Mouse (Mus musculus) ovary, postnatal 10 days (tissue): ENCODE measurements around the gene Dock2.
A peak's percentile ranks its signal among the peaks of the same experiment; 100 is the strongest.
"Not testable (repeated sequence)": the region's sequence is repeated elsewhere in the genome, so short reads cannot be mapped to it uniquely, and the experiment has no call there.

Source experiments
- DNase-seq: peaks from one replicate; pipeline ENCODE4 v3.0.0; 2022; ENCODE audit warnings: low spot score

Gene Dock2

DNA sequence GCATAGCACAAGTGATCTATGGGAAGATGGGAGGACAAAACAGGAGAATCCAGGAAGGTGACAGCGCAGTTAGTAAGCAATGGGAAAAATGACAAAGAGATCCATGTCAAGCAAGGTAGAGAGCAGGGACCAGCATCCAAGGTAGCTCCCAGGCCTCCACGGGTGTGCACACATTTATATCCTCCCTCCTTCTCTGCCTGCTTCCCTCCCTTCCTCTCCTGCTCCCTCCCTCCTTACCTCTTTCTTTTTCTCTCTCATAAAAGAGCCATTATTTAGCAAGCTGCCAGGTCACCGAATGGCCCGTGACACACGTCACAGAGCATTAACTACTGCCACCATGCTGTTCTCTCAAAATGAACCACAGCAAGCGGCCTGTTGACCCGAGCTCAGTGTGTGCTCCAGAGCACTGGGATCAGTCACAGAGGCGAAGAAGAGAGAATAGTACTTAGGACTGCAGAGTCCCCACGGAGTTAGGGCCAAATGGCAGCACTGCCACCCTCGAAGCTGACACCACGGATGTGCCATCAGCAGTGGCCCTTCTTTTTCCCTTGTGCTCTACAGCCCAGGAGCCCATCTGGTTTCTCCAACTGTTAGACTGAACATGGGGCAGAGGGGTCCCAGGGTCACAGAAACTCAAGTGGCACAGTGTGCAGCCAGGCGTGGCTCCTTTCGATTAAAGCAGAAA is 499.4 kb downstream of the Dock2 start:
- no peak for DNase-seq

DNA sequence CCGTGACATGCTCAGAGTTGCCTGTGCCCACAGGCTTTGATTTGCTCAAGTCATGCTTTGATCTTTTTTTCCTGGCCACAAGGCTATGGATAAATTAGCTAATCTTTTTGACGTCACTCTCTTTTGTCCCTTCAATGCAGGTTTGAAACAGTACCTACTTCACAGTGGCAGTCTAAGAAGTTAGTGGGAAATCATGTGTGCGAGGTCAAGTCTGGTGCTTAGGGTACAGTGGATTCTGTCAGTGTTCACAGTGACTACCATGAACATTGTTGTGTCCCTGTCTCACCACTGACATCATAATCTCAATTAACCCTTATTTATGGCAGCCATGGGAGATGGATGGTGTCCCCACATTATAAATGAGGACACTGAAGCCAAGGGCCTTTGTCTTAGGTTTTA is 506.6 kb downstream of the Dock2 start:
- no peak for DNase-seq

DNA sequence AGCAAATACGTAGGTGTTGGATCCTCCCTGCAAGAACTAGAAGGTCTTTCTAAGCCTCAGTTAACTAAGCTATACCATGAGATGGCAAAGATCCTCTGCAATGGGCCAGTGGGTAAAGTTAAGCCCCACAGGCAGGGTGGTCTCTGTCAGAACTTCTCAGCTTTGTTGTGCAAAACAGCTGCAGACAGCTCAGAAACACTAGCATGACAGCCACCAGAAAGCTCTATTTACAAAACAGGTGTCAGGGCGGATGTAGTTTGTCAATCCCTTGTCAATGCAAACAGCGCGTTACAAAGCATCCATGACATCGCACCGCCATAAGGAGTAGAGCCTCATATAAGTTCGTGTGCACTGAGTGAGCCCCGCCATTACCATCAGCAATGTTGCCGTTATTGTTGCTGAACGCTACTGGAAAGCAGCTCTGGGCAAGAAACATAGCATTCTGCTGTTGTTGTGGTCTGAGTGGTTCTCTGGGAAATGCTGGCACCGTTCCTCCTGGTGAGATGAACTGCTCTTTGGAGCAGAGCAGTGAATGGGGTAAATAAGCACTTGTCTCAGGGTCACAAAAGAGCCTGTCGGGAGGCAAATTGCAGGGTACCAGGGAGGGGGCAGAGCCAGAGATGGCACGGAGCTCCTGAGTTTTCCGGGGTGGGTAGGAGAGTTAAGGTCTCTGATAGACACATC is 507.2 kb downstream of the Dock2 start:
- DNase-seq: no peak

DNA sequence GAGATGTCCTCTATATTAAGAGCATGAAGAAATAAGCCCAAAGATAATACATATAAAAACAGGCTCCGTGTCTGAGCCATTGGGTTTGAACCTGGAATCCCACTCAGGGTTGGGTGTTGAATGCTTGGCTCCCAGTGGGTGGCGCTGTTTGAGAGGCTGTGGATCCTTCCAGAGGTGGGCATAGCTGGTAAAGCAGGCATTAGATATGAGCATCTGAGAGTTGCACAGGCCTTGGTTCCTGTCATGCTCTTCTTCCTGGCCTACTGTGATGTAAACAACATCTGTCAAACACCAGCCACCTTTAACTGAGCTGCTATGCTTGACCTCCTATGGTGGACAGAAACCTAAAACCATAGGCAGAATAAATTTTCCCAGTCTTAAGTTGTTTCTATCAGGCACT is 507.8 kb downstream of the Dock2 start:
- DNase-seq: no peak

DNA sequence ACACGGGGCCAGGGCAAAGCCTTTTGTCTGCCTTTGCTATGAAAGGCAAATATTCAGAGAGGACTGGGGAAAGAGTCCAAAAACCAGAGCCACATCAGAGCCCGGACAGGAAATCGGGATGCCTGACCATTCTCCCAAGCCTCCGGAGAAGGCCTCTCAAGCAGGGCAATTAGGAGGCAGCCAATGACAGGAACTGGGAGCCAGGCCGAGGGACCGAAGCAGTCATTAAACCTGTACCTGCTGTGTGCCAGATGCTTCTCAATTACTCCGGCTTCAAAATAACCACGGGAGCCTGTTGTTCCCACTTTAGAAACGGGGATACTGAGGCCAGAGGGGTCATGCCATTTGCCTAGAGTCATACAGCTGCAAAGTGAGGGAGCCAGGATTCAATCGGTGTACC is 511.7 kb downstream of the Dock2 start:
- DNase-seq: no peak

DNA sequence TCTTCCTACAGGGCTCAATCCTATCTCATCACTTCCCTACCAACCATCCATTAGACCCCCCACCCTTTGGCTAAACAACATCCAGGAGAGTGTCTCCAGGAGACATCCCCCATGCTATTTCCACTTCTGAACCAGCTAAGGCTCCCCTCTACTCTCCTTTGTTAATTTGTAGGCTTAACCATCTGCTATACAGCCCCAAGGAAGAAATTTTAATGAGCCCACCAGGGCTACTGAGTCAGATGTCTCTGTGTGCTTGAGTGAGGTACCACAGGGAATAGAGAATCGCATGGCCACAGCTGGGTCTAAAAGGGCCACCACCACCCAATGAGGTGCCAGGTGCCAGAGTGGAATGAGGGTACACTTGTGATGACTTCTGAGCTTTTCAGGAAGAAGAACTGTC is 519.6 kb downstream of the Dock2 start:
- DNase-seq: no peak

DNA sequence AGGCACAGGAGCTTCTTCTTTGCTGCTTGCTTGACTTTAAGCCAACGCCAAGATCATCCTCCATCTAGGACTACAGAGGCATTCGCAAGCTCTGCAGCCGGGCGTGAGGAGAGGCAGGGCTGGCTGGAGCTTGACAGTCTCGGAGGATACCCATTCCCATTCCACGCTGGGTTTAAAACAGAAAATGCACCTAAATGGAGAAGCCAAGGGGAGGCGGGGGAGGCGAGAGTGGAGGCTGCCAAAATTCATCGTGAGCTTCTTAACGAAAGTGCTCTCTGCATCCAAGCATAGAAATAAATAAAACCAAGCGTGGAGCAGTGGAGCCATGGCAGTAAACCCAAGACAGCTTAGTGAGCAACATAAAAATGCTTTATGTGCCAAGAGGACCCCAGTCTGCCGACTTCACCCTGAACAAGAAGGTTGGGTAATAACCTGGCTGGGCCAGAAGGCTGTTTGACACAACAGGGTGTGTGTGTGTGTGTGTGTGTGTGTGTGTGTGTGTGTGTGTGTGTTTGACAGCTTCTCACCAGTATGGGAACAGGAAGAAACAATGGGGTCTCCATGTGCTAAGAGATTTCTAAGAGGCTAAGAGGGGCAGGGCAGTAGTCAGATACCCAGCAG is 524.7 kb downstream of the Dock2 start:
- DNase-seq: peak; percentile 15

DNA sequence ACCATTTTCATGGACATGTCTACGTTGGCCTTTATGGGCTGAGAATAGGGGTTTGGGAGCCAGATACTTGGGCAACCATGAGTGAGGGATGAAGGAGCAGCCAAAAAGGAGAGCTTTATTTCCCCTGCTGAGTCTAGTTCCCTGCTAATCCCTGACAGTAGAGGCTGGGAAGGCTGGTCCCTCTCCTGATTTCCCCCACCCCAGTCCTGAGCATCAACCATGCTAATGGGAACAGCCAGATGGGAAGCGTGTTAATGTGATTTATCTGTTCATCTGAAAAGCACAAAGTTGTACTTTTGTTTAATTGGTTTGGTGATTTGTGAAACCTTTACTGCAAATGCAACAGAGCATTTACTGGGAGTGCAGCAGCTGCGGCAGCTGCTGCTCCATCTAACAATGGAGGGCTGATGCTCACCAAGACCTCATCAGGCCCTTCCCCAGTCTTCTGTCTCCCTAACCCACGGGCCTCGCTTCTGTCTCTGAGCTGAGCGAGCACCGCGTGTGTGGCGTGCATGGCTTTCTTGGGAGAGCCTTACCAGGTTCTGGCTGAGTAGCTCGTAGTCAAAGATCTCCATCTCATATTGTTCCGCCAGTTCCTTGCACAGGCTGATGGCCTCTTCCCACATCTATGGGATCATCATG is 526.0 kb downstream of the Dock2 start:
- no peak for DNase-seq

DNA sequence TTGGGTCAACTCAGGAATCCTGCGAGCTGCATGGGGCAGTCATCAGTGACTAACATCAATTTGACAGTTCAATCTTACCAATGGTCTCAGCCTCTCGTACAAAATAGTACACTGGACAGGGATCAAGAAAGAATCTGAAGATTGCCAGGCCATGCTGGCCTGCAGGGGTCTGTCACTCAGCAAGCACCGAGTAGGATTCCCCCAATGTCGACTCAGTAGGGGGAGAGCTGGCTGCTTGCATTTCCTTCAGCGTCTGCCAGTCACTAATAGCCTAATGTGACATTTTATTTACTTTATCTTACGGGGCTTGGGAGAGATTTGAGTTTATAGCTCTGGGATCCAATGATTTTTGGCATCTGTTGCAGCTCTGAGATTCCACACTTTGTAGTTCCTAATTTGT is 540.7 kb downstream of the Dock2 start:
- DNase-seq: no peak

DNA sequence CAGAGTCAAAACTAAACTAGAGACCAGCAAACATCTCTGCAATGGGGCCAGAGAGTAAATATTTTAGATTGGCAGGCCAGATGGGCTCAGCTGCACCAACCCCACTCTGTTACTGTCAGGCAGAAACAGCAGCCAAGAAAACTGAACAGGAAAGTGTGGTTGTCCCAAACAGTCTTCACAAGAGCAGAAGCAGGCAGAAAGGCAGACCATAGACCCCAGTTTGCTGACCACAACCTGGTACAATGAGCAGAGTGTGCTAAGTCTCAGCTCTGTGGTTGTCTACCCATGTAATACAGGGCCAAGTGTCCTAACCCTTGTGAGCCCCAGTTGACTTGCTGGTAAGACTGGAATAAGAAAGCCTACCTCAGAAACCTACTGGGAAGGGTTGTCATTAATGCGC is 543.4 kb downstream of the Dock2 start:
- no peak for DNase-seq

DNA sequence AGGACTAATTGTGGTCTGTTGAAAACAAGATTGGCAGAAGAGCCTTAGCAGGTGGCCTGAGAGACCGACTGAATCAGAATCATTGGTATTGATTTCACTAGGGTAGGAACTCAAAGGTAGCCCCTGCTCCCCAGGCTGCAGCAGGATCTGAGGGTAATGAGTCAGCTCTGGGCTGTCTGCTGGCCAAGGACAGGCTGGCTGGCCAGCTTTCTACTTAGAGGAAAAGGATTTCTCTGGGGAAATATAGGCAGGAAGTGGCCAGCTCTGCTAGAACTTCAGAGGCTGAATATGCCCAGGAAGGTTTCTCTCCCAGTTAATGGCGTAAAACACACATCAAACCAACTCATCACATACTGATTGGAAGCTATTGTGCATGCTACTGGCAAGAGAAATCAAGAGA is 544.0 kb downstream of the Dock2 start:
- DNase-seq: no peak

DNA sequence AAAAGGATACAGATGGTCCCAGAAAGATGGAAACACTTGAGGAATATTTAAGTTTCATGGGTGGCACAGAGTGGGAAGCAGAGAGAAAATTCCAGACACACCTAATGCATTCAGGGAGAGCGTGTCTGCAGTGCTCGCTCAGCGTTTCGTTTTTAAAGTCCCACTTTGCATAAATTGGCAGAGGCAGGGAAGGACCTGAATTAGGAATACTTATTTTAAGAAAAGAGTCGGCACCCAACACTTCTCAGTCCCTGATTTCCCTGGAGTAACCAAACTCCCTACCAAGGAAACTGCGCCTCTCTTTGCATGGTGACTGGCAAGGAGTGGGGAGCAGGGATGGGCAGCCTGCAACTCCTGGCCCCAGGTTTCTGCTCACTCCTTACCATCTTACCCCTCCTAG is 546.8 kb downstream of the Dock2 start:
- no peak for DNase-seq

DNA sequence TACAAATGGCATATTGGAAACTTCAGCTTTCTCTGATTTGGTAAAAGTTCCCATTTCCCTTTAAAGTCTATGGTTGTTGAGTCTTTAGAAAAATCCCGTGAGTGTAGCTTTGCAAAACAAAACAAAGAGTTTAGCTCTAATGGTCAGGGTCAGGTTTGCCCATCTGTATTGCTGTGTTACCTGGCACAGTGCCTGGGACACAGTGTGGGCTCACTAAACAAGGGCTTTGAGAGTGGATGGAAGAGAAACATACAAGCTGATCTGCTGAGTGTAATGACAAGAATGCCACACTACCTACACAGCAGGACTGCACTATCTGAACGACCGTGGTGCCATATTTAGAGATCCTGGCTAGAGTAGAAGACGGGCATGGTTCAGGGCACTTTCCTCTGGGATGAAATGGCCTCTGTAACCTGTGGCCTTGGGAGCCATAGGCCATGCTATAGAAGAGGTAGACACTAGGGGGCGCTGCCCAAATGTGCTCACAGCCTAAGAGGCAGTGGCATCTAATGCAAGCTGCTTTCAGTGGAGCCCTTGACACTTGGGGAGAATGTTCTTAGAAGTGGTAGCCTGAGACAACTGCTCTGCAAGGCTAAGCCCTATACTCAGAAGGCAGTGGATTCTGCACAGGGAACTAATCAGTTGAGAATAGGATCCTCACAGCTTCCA is 547.5 kb downstream of the Dock2 start:
- DNase-seq: no peak

DNA sequence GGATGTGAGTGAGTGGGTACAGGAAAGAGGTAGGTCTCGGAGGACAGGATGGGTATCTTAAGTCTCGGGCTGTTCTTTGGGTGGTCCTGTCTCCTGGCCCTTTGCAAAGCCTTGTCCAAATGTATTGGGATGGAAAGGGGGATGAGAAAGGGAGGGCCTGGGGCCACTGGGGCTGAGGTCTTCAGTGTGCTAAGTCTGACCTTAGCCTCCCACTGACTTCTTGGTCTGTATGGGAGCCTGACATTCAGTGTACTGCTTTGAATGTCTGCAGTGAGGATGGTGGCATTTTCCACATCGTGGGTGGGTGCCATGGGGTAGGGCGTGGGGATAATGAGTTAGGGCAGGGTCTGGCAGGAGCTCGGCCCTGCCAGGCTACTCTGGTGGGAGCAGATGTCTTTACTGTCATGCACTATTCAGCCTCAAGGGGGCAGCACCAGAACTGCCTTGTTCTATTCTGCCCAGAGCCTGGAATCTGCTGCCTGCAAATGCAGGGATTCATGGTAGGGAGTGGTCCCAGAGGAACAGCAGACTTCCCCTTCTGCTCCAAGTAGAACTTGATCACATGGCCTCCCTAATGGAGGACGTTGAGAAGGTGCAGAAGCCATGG is 554.8 kb downstream of the Dock2 start:
- DNase-seq: peak; percentile 35

DNA sequence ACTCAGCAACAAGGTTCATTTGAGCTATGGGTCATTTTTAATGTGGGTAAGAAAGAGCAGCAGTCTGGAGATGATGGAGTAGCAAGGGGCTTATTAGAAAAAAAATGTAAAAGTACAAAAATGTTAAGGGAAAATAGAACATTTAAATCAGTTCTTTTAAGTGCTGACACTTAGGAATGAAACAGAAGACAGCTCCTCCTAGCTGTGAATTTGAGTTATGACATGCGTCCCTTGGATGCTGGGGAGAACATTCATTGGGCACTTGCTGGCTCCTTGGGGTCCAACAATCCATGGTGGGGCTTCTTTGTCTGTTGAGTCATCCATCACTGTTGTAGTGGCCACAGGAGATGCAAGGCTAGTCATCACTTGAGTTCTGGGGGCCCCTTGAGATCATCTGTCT is 556.5 kb downstream of the Dock2 start:
- DNase-seq: no peak

DNA sequence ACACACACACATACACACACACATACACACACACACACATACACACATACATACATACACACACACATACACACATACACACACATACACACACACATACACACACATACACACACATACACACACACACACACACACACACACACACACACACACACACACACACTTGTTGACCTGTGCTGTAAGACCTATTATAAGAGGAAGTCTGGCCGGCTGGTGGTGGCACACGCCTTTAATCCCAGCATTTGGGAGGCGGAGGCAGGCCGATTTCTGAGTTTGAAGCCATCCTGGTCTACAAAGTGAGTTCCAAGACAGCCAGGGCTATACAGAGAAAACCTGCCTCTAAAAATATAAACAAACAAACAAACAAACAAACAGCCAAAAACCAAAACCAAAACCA is 563.1 kb downstream of the Dock2 start:
- not testable (repeated sequence) for DNase-seq

DNA sequence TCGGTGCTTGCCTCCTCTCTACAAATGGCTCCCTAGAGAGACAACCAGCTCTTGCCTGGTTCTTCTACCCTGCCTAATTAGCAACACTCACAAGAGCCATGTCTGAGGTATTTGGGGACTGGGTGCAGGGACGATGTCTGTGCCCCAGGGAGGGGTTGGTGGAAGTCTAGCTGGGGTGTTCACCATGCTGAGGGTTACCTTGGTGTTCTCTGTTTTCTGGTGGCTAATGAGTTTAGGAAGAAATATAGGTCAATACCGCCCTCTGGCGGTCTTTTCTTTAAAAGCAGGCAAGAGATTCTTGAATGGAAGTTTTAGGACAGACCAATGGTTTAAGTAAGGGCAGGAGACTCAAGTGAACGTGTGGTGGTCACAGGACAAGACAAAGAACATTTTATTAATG is 570.8 kb downstream of the Dock2 start:
- peak; percentile 39 for DNase-seq

DNA sequence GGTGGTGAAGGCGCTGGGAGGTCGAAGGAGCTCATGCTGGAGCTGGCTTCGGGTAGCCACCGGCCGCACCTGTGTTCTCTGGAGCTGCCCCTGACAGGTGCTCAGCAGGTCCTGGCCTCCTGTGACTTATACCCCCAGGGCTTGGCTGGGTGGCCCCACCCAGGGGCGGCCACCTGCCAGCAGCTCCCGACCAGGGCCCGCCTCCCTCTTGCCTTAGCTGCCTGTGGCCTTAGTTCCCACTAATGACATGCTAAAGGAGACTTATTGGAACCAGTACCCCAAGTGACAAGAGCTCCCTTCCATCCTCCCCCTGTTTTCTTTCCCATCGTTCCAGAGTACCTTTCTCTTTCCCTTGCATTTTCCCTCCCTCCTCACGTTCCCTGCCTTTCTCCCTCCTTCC is 575.7 kb downstream of the Dock2 start, which contains the start of gene Foxi1:
Foxi1 (minus strand) TSS at position 101 of the 400 bp plus-strand sequence.
- DNase-seq: no peak

DNA sequence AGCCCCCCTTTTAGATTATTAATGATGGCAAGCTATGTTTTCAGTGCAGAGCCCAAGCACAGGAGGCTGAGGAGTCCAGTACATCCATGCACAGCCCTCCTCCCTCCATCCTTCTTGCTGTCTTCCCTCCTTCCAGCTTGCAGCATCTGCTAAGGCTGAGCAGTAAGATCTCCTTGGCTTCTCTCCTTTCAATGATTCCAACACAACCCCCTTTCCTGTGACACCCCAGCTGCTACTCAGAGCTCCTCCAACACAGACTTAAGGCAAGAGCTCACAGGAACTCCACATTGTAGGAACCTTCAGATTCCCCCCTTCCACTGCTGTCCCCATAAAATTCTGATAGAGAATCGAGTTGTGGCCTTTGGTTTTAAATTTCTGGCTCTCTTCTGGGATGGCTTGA is 580.9 kb downstream of the Dock2 start:
- DNase-seq: no peak

DNA sequence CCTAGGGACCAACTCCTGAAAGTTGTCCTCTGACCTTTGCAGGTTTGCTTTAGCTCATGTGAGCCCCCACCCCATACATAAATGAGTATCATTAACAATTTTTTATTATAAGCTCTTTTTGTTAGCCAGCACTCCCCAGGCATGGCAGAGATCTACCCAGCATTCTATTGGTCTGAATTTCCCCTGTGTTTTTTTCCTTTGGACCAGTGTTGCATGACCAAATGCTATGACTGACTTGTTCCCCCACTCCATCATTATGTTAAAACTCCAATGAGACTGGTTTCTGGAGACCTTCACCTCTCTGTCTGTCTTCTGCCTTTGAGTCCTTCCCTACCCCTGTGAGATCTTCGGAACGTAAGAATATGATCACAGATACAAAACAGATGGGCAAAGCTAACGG is 588.5 kb downstream of the Dock2 start:
- no peak for DNase-seq

DNA sequence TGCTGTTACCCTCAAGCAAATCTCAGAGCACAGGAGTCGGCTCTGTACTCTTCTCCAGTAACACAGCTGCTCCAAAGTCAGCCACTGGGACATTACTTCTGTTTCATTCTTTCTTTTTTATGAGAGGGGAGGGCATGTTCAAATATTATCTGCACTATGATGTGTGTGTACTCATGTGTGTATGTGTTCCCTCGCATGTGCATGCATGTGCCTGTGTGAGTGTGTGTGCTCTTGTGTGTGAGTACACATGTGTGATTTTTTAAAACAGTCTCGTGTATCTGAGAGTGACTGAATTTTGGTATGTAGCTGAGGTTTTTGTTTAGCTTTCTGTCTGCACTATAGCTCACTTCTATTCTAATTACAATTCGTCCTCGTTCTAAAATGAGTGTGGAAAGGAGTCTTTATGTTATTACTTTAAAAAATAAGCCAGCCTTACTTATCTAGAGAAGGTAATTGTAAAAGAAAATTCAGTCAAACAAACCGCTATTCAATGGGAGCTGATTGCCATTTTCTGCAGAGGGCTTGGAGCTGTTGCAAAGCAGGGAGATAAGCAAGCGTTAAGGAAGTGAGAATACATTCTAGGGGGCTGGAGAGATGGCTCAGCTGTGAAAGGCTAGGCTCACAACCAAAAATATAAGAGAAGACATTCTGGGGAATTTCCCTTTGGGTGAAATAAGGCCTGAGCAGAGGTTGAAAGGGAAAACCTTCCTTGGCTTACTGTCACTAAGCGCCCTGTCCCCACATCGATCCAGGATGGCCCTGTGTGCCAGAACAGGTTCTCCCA is 589.3 kb downstream of the Dock2 start:
- DNase-seq: no peak
